Mouse (Mus musculus) olfactory bulb, adult 2 months (tissue): ENCODE measurements around the gene Slc12a5. TPM values are rescaled to one million over a fixed set of nuclear protein-coding genes. Genes with fewer than 3 reads are reported as not detected.

Experiments
- H3K27ac ChIP-seq: fragments of 200-500 bp; 2 replicates; pipeline ENCODE4 v1.5.1; 2012; ENCODE audit warnings: low read depth, low read length; ENCODE audit not compliant: insufficient read depth
- H3K4me1 ChIP-seq: fragments of 200-500 bp; 2 replicates; pipeline ENCODE4 v1.6.1; 2012; ENCODE audit warnings: low read length; ENCODE audit not compliant: control insufficient read depth, insufficient read depth
- H3K4me3 ChIP-seq: fragments of 200-500 bp; 2 replicates; pipeline ENCODE4 v1.5.1; 2012; ENCODE audit warnings: mild to moderate bottlenecking, low read depth, low read length, moderate library complexity; ENCODE audit not compliant: insufficient read depth
- CTCF ChIP-seq: fragments of 200-500 bp; IDR thresholded peaks from 2 replicates; pipeline ENCODE4 v1.5.1; 2012; ENCODE audit warnings: low read depth, mild to moderate bottlenecking, low read length, moderate library complexity; ENCODE audit not compliant: insufficient read depth
- POLR2A ChIP-seq: fragments of 200-500 bp; IDR thresholded peaks from 2 replicates; pipeline ENCODE4 v1.6.1; 2012; ENCODE audit warnings: mild to moderate bottlenecking, low read depth, low read length, moderate library complexity; ENCODE audit not compliant: insufficient read depth
- WGBS: fragments of 180-500 bp; shearing (Covaris S2); methylation state at CpG from one replicate; pipeline ENCODE4 v1.1.7; 2018; 5-methylcytosine and 5-hydroxymethylcytosine counted together
- polyA plus RNA-seq: library from polyadenylated mRNA; stranded (reverse); fragments of >200 nt; gene quantifications from 2 replicates; pipeline ENCODE4 v1.2.4, GENCODE M21; 2012; ENCODE audit warnings: low replicate concordance; ENCODE audit not compliant: missing spikeins, insufficient read depth, insufficient read length

Gene Slc12a5
- polyA plus RNA-seq, 1 experiment, result not detected

GRCm38 (mm10) chr2:165001958-165002357 lies 41.4 kb downstream of the Slc12a5 start:
- H3K4me1 ChIP-seq, result peaks cover 22% of the 10 kb centered on the region
- no peak overlapping the region for H3K27ac ChIP-seq
- WGBS, result 72% methylated on average over 13 of the region's 13 CpGs
- H3K4me3 ChIP-seq, result no peak overlapping the region
- TF ChIP-seq CTCF, result no peak

GRCm38 (mm10) chr2:165003108-165003507 lies 42.5 kb downstream of the Slc12a5 start:
- TF ChIP-seq POLR2A, result no peak
- no peak overlapping the region for H3K4me3 ChIP-seq
- WGBS, result 49% methylated on average over 3 of the region's 3 CpGs
- peaks cover 11% of the 10 kb centered on the region for H3K4me1 ChIP-seq
- no peak overlapping the region for H3K27ac ChIP-seq

- Histone ChIP-seq H3K4me1 (peaks cover 2% of the 10 kb centered on the region; the same call in 1 of the 2 replicates), H3K4me3 (no peak overlapping the region), H3K27ac (no peak overlapping the region)
- TF ChIP-seq POLR2A (no peak), CTCF (no peak)
- WGBS, result 80% methylated on average over 10 of the region's 10 CpGs
These were observed 43.6 kb downstream of the Slc12a5 start for GRCm38 (mm10) chr2:165004237-165004636.

GRCm38 (mm10) chr2:165006813-165007212 lies 46.2 kb downstream of the Slc12a5 start:
- WGBS, result 93% methylated on average over 4 of the region's 4 CpGs
- TF ChIP-seq POLR2A, result no peak
- TF ChIP-seq CTCF, result no peak
- Histone ChIP-seq H3K4me1 (peaks cover 2% of the 10 kb centered on the region; the same call in 1 of the 2 replicates), H3K4me3 (no peak overlapping the region), H3K27ac (no peak overlapping the region)

GRCm38 (mm10) chr2:165007986-165008385 lies 47.4 kb downstream of the Slc12a5 start:
- H3K27ac ChIP-seq, result no peak overlapping the region
- 100% methylated on average over 1 of the region's 1 CpGs for WGBS
- no peak for TF ChIP-seq POLR2A
- TF ChIP-seq CTCF, result no peak
- no peak overlapping the region for H3K4me3 ChIP-seq
- H3K4me1 ChIP-seq, result peaks cover 2% of the 10 kb centered on the region; the same call in 1 of the 2 replicates

- TF ChIP-seq POLR2A (no peak), CTCF (no peak)
- no peak overlapping the region for H3K4me3 ChIP-seq
- no peak overlapping the region for H3K27ac ChIP-seq
- peaks cover 2% of the 10 kb centered on the region; the same call in 1 of the 2 replicates for H3K4me1 ChIP-seq
- WGBS, result 94% methylated on average over 14 of the region's 14 CpGs
These were observed 48.6 kb downstream of the Slc12a5 start for GRCm38 (mm10) chr2:165009161-165009560.

GRCm38 (mm10) chr2:165009581-165009980 lies 49.0 kb downstream of the Slc12a5 start:
- 77% methylated on average over 2 of the region's 2 CpGs for WGBS
- Histone ChIP-seq H3K4me3 (no peak overlapping the region), H3K4me1 (peaks cover 2% of the 10 kb centered on the region; the same call in 1 of the 2 replicates), H3K27ac (no peak overlapping the region)
- TF ChIP-seq POLR2A (no peak), CTCF (no peak)

- Histone ChIP-seq H3K4me1 (no peaks in the 10 kb centered on the region), H3K4me3 (no peak overlapping the region), H3K27ac (no peak overlapping the region)
- TF ChIP-seq CTCF, result no peak
- no peak for TF ChIP-seq POLR2A
- 86% methylated on average over 10 of the region's 10 CpGs for WGBS
These were observed 49.7 kb downstream of the Slc12a5 start for GRCm38 (mm10) chr2:165010351-165010750.

GRCm38 (mm10) chr2:165014935-165015334 lies 54.3 kb downstream of the Slc12a5 start:
- Histone ChIP-seq H3K4me3 (no peak overlapping the region), H3K4me1 (no peaks in the 10 kb centered on the region), H3K27ac (no peak overlapping the region)
- WGBS, result 88% methylated on average over 5 of the region's 5 CpGs
- TF ChIP-seq CTCF, result no peak
- TF ChIP-seq POLR2A, result no peak

- TF ChIP-seq CTCF, result no peak
- no peak for TF ChIP-seq POLR2A
- no peak overlapping the region for H3K27ac ChIP-seq
- peaks cover 5% of the 10 kb centered on the region; the same call in 1 of the 2 replicates for H3K4me1 ChIP-seq
- H3K4me3 ChIP-seq, result no peak overlapping the region
- 76% methylated on average over 3 of the region's 3 CpGs for WGBS
These were observed 59.9 kb downstream of the Slc12a5 start for GRCm38 (mm10) chr2:165020490-165020889.
